Mouse (Mus musculus): ENCODE measurements at regions not wholly inside any gene's neighbourhood (a gene's known extent, or its start where the extent isn't known, plus 50 kb on each side); places are given as distances from the start of the nearest gene placed in this dataset.

DNA sequence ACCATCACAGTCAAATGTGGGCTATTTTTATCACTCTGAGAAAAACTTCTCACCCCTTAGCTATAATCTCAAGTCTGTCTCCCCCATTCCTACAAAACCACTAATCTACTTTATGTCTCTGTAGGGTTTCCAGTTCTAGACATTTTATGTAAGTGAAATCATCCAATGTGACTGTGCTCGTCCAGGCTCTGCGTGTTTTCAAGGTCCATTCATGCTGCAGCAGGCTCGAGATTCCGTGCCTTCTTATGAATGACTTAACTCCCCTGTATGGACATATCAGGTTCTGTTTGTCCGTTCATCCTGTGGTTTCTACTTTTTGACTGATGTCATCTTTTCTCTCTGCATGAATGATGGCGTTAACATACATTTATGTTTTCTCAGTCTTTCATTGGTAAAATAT, 357.6 kb downstream of the 1500009L16Rik start:
- ATAC-seq (ENCODE audit: poor library complexity, severe bottlenecking), result no peak

DNA sequence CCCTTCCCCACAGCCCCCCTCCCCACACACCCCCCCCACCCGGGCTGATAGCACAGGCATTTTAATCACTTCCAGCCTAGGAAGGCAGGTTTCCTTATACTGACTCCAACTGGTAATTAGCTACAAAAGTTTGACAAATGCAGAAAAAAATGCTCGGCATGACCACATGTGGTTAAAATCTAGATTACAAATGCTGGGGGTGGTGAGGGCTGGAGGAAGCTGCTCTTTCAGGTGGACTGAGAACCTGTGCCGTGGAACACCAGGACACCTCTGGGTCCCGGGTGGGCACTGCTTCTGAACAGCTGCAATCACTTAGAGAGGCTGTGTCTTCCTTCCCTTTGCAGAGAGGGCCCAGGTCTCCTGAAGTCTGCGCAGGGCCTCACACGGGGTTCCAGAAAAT, 358.7 kb downstream of the Nuak1 start:
- ATAC-seq (ENCODE audit: poor library complexity, severe bottlenecking), result no peak

DNA sequence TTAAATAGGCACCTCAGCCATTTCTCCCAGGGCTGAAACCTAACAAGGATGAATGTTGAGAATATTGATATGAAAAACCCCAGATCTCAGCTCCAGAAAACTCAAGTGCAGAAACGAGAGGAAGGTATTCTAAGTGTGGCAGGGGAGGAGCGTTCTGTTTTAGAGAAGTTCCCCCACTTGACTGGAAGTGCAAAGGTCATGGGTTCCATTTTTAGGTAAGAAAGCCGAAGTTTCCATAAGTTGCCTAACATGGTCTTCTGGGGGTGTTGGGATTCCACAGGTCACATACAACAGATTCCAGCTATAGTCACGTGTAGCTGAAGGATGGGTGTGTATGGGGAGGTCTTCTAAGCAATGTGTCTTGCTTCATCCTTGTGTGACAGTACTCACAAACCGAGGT, 352.9 kb downstream of the Nuak1 start:
- peak; percentile 49 for ATAC-seq (ENCODE audit: poor library complexity, severe bottlenecking)

DNA sequence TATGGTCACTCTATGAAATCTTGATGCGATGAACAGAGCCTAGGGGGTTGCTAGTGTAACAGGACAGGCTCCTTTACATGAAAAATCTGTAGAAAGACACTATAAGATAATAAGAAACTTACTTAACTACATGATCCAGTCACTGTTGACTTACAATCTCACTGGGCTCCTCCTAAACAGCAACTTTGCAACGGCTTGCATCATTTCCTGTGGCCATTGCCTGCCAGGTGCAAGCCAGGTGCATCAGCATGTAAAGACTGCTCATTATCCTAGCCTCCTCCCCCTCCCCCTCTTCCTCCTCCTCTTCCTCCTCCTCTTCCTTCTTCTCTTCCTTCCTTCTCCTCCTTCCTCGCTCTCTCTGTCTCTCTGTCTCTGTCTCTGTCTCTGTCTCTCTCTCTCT, 352.5 kb downstream of the Nuak1 start:
- ATAC-seq (ENCODE audit: poor library complexity, severe bottlenecking), result no peak

DNA sequence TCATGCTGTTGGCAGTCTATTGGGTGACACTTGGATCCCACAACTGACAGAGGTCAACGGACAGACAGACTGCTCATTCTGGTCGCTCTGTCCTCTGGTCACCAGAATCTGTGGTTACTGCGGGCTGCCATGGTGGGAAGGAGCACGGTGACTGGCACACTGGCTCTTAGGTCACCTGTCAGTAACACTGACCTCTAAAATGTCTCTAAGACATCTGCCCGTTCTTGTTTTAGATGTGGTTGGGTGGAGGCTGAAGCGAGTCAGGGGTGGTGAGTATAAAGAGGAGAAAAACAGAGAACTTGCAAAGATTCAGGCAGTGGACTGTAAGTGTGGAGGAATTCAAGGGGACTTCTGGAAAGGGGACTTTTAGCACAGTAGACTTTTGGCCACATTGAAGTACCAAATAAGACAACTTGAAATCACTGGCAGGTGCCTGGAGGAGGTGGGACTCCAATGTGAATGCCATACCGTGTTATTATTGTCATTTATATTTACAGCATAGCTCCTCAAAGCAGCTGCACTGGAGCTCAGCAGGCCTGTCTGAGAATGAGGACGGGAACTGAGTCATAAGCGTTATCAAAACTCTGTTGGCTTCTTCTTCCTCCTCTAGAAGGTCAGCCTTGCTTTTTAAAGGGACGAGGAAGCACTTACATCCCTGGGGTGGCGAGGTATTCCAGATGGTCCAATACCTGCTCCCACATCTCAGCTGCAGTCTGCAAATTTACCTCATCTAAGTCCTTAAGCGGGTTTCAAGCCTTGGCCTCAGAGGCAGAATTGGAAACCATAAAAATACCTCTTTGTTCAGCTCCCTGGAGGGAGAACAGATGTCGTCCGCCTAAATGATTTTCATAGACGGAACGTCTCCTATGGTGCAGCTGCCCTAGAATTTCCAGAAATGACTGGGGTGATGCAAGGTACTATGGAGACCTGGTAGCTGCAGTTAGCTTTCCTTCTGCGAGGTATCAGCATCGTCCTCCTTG, 351.3 kb downstream of the Nuak1 start:
- no peak for ATAC-seq (ENCODE audit: poor library complexity, severe bottlenecking)

GRCm38 (mm10) chr10:84093919-84094318, 346.5 kb downstream of the Nuak1 start:
- no peak for ATAC-seq (ENCODE audit: poor library complexity, severe bottlenecking)

GRCm38 (mm10) chr10:84097196-84097595, 343.2 kb downstream of the Nuak1 start:
- ATAC-seq (ENCODE audit: poor library complexity, severe bottlenecking), result no peak

- no peak for ATAC-seq (ENCODE audit: poor library complexity, severe bottlenecking)
These were observed 336.4 kb downstream of the Nuak1 start for GRCm38 (mm10) chr10:84103985-84104384.

GRCm38 (mm10) chr10:84104556-84104955, 335.8 kb downstream of the Nuak1 start:
- no peak for ATAC-seq (ENCODE audit: poor library complexity, severe bottlenecking)

GRCm38 (mm10) chr10:84109680-84110371, 330.6 kb downstream of the Nuak1 start:
- peak; percentile 75 for ATAC-seq (ENCODE audit: poor library complexity, severe bottlenecking)

DNA sequence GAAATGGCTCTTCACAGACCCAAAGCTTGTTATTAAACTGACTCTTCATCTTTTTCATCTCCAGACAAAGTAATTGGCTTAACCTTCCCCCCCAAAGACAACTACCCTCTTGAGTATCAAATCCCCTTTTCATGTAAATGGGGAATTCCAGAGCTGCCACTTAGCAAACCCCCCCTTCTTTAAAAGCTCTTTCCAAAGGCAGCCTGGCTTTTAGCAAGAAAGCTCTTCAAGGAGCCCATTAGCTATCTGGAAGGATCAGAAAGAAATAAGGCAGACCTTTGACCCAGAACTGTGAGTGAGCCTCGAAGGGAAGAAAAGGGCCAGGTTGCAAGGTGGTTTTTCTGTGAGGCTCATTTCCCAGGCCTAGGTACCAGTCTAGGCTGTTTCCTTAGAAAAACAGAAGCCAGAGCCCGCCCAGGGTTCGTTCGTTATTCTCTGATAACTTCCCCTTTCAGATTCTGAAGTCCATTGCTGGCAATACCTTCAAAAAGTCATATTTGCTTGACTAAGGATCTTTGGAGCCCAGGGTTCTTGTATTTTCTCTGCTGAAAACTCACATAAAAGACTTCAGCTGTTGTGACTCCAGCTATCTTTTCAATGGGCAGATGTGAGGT, 329.9 kb downstream of the Nuak1 start:
- peak; percentile 58 for ATAC-seq (ENCODE audit: poor library complexity, severe bottlenecking)

- no peak for ATAC-seq (ENCODE audit: poor library complexity, severe bottlenecking)
These were observed 328.9 kb downstream of the Nuak1 start for GRCm38 (mm10) chr10:84111502-84111901.

DNA sequence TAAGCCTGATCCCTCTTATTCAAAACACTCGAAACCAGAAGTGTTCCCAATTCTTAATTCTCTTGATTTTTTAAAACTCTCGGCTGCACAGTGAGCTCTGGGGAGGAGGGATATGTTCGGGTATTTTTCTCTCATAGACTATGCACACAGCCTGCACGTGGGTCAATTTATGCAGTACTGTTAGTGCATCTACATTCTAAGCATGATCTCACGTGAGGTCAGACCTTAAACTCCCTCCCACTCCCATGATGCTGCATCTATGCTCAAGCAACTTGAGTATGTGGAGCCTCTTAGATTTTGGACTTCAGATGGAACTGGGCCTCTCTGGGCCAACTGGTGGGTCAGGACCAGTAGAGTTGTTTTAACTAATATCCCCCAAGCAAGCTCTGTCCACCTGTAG, 328.5 kb downstream of the Nuak1 start:
- no peak for ATAC-seq (ENCODE audit: poor library complexity, severe bottlenecking)

- ATAC-seq (ENCODE audit: poor library complexity, severe bottlenecking), result no peak
These were observed 320.3 kb downstream of the Nuak1 start for GRCm38 (mm10) chr10:84119952-84120550.

GRCm38 (mm10) chr10:84137019-84137658, 303.3 kb downstream of the Nuak1 start:
- ATAC-seq (ENCODE audit: poor library complexity, severe bottlenecking), result no peak

DNA sequence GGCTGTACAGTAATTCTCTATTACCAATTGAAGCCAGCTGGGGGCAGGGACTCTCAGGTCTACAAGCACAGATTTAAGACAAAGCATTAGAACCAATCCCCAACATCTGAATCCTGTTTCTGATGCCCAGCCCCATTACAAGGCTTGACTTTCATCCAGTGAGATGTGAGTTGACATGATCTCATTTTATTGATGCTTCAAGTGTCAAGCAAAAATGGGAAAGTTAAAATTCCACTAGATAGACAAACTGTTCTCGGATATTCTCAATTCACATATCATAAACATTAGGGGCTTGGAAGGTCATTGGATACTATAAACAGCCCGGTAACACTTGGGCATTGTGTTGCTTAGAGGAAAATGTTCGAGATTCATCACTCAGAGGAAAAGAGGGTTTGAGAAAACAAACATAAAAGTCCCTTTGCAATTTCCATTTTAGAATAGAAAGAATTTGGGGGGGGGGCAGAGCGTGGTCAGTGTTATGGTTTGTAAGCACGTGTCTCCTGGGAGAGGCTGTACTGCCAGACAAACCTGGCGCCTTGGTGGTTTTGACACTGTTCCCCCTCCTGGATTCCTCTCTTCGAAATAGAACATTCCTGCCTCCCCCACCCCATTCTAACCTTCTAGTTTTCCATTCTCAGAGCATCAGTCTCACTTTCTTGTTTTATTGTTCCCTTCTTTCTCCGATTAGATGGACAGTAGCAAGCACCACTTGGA, 297.5 kb downstream of the Nuak1 start:
- no peak for ATAC-seq (ENCODE audit: poor library complexity, severe bottlenecking)

DNA sequence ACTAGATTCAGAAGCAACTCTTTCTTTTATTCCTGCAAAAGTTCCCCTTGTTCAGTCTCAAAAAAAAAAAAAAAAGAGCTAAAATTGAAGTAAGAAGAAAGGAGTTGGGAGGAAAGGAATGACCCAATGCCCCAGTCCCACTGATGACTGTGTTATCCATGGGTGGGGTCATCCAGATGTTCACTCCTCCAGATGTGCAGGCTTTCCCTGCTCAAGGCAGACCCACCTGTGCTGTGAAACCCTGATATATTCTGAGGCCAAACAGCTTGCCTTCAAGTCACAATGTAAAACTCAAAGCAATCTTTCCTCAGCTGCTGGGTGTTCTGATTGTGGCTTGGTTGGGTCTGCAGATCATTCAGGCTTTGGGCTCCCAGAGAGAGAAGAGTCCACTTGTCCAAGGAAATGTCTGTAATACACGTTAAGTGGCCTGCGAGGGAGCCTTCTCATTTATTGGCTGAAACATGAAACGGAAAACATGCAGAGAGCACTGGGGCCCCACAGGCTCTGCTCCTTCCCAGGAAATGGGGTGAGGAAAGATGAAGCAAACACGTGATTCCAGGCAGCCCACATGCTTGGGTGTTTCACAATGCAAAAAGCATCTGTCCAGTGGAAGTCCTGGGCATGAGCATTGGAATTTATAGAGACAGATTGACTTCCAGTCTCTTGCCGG, 296.6 kb downstream of the Nuak1 start:
- peak; percentile 41 for ATAC-seq (ENCODE audit: poor library complexity, severe bottlenecking)

DNA sequence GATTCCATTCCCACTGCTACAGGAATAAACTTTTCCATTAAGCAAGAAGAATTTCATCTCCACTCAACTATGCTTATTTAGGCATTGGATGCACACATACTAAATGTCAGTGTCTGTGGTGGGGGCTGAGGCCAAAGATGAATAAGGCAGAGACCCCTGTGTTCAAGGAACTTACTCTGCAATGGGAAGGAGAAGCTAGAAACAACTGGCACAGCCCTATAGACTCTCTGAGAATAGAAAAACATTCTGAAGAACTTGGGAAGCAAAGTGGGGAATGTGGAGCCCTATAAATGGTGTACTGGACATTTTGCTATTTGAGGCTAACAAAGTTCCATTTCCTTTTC, 296.1 kb downstream of the Nuak1 start:
- ATAC-seq (ENCODE audit: poor library complexity, severe bottlenecking), result no peak

DNA sequence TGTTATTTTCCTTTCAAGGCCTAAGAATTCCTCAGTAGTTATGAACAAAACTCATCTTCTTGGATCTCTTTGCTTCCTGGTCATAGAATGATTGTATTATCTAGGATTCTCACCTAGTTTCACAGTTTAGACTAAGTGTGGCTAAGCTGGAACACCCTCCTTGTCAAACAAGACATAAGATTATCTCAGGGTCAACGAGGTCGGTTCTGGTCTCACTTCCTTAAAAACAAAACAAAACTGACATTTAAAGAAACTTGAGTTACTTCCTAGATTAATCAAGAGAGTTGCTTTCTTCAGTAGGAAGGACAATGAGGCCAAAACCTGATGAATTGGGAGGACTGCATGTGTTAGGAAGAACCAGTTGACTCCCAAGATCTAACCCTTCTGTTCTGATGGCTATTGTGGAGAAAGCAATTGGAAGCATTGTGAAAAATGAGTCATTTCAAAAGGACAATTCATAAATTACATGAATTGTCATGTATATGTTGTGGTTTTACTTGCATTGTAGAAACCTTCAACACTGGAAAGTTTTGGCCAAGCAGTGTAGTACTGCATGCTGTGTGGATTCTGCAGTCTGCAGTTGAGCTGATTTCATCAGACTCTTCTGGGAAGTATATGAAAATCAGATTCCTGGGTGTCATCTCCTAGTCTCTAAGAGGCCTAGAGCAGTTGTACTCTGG, 293.0 kb downstream of the Nuak1 start:
- peak; percentile 66 for ATAC-seq (ENCODE audit: poor library complexity, severe bottlenecking)

Data from megakaryocyte, adult 5-6 weeks (primary cell).